Mouse (Mus musculus) spleen, adult 2 months (tissue): ENCODE results near the gene Adamts4.

ENCODE experiments used
- CTCF ChIP-seq: fragments of 200-500 bp; IDR thresholded peaks from 2 replicates; pipeline ENCODE4 v1.5.1; 2011; ENCODE audit warnings: mild to moderate bottlenecking, inconsistent platforms; ENCODE audit not compliant: insufficient read depth, insufficient read length, insufficient replicate concordance; ENCODE audit errors: extremely low read depth
- POLR2A ChIP-seq: fragments of 200-500 bp; IDR thresholded peaks from 2 replicates; pipeline ENCODE4 v1.6.1; 2011; ENCODE audit warnings: low read depth, low read length, inconsistent platforms

GRCm38 (mm10) chr1:171279721-171280120 lies 29.5 kb downstream of the Adamts4 start:
- TF ChIP-seq POLR2A (no peak), CTCF (no peak)
